Mouse (Mus musculus): ENCODE measurements around the gene Zmym4. TPM values are rescaled to one million over a fixed set of nuclear protein-coding genes. Genes with fewer than 3 reads are reported as not detected.
"Not testable (repeated sequence)": the region's sequence is repeated elsewhere in the genome, so short reads cannot be mapped to it uniquely, and the experiment has no call there.

The Zmym4 gene
- polyA plus RNA-seq, 1 experiment from 2014 or later = 9.4 TPM

DNA sequence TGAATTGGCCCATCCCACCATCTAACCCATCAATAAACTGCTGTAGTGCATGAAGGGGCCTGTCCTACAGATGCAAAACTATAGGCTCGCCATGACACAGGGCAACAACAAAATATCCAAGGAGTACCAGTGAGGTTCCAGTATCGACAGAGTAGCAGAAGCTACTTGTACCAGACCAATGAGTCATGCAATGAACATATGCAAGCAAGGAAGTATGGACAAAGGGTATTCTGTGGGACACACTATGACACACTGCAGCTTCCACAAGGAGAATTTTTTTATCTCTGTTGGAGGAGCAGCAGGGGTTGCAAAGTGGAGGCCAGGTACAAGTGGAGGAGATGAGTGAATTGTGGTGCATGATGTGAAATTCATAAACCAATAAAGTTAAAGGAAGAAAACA, 9.7 kb downstream of the Zmym4 start:
- no peaks in the 10 kb centered on the region for H3K9me3 ChIP-seq (replicated peaks; ENCODE audit: control insufficient read depth, low read length)
- H3K4me2 ChIP-seq (ENCODE audit: low read depth, low read length) = no peak overlapping the region
- no peak overlapping the region for H3K27ac ChIP-seq (ENCODE audit: low read length)
- no peak overlapping the region for H3K9ac ChIP-seq (ENCODE audit: low read length)
- H3K36me3 ChIP-seq (ENCODE audit: control insufficient read depth, insufficient read depth) = no peaks in the 10 kb centered on the region
- H3K4me3 ChIP-seq (ENCODE audit: low read length) = no peak overlapping the region
- H3K4me1 ChIP-seq (ENCODE audit: control insufficient read depth, insufficient read depth, low read length) = peaks cover 13% of the 10 kb centered on the region
- 75% methylated on average over 2 of the region's 2 CpGs for WGBS
- no peaks in the 10 kb centered on the region for H3K27me3 ChIP-seq (ENCODE audit: control insufficient read depth, insufficient read depth, low read length)
- ATAC-seq (replicated peaks; ENCODE audit: extremely low read depth, insufficient read depth, low FRiP score) = no peak

DNA sequence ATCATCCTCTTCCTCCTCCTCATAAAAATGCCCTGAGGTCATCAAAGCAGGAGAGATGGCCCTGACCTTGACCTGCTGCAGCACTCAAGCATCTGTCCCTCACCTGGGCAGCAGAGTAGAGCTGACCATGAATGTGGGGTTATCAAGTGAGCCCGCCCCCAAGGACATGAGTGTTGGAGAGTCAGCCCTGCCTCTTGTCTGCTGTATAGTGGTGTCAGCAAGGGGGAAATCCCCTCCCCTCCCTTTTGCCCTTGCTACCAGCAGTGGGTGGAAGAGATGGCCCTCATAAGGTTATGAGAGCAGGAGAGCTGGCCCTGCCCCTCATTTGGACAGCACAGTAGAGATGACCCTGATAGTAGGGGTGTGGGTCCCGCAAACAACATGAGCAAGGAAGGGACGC, 10.5 kb downstream of the Zmym4 start:
- Histone ChIP-seq H3K9ac (ENCODE audit: low read length) (no peak overlapping the region), H3K4me3 (ENCODE audit: low read length) (no peak overlapping the region), H3K4me2 (ENCODE audit: low read depth, low read length) (no peak overlapping the region), H3K4me1 (ENCODE audit: control insufficient read depth, insufficient read depth, low read length) (peaks cover 13% of the 10 kb centered on the region), H3K9me3 (replicated peaks; ENCODE audit: control insufficient read depth, low read length) (no peaks in the 10 kb centered on the region), H3K36me3 (ENCODE audit: control insufficient read depth, insufficient read depth) (no peaks in the 10 kb centered on the region), H3K27me3 (ENCODE audit: control insufficient read depth, insufficient read depth, low read length) (no peaks in the 10 kb centered on the region), H3K27ac (ENCODE audit: low read length) (no peak overlapping the region)
- 73% methylated on average over 3 of the region's 3 CpGs for WGBS
- ATAC-seq (replicated peaks; ENCODE audit: extremely low read depth, insufficient read depth, low FRiP score) = no peak

DNA sequence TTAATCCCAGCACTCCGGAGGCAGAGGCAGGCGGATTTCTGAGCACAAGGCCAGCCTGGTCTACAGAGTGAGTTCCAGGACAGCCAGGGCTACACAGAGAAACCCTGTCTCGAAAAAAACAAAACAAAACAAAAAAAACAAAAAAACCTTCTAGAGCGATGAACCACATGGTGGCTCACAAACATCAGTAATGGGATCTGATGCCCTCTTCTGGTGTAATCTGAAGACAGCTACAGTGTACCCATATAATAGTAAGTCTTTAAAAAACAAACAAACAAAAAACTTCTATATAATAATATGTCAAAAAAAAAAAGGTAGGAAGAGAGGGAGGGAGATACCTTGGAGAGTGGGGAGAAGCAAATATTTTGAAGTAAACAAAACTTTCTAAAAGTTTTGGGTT, 17.1 kb downstream of the Zmym4 start:
- not testable (repeated sequence) for H3K9me3 ChIP-seq (replicated peaks; ENCODE audit: control insufficient read depth, low read length); H3K27ac ChIP-seq (ENCODE audit: low read length); ATAC-seq (replicated peaks; ENCODE audit: extremely low read depth, insufficient read depth, low FRiP score); H3K4me1 ChIP-seq (ENCODE audit: control insufficient read depth, insufficient read depth, low read length); H3K36me3 ChIP-seq (ENCODE audit: control insufficient read depth, insufficient read depth); H3K4me3 ChIP-seq (ENCODE audit: low read length); H3K9ac ChIP-seq (ENCODE audit: low read length); H3K4me2 ChIP-seq (ENCODE audit: low read depth, low read length); H3K27me3 ChIP-seq (ENCODE audit: control insufficient read depth, insufficient read depth, low read length)
- WGBS = 83% methylated on average over 4 of the region's 4 CpGs

DNA sequence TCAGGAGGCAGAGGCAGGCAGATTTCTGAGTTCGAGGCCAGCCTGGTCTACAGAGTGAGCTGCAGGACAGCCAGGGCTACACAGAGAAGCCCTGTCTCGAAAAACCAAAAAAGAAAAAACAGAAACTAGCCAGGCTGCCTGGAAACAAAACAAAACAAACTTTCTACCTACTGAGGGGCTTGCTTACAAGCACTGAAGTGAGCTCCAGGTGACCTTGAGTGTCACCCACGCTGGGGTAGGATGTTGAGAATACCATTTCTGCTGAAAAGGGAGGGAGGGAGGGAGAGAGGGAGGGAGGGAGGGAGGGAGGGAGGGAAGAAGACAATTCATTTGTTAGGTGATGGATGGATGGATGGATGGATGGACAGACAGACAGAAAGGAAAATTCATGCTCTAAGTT, 24.5 kb downstream of the Zmym4 start:
- H3K4me2 ChIP-seq (ENCODE audit: low read depth, low read length) = no peak overlapping the region
- H3K4me3 ChIP-seq (ENCODE audit: low read length) = no peak overlapping the region
- H3K4me1 ChIP-seq (ENCODE audit: control insufficient read depth, insufficient read depth, low read length) = no peaks in the 10 kb centered on the region
- ATAC-seq (replicated peaks; ENCODE audit: extremely low read depth, insufficient read depth, low FRiP score) = no peak
- WGBS = 92% methylated on average over 3 of the region's 3 CpGs
- H3K9me3 ChIP-seq (replicated peaks; ENCODE audit: control insufficient read depth, low read length) = no peaks in the 10 kb centered on the region
- no peak overlapping the region for H3K9ac ChIP-seq (ENCODE audit: low read length)
- no peak overlapping the region for H3K27ac ChIP-seq (ENCODE audit: low read length)
- H3K27me3 ChIP-seq (ENCODE audit: control insufficient read depth, insufficient read depth, low read length) = no peaks in the 10 kb centered on the region
- peaks cover 12% of the 10 kb centered on the region; the same call in 1 of the 2 replicates for H3K36me3 ChIP-seq (ENCODE audit: control insufficient read depth, insufficient read depth)

DNA sequence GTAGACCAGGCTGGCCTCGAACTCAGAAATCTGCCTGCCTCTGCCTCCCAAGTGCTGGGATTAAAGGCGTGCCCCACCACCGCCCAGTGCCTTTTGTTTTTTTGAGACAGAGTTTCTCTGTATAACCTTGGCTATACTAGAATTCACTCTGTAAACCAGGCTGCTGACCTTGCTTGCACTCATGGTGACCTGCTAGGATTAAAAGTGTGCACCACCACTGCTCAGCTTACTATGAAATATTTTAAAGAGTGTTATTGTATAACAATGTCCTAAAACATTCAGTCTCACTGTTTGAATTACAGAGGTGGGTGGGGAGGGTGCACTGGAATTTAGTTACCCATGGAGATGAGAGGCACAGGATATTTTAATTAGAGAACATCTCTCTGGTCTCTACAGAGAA, 25.1 kb downstream of the Zmym4 start:
- H3K27me3 ChIP-seq (ENCODE audit: control insufficient read depth, insufficient read depth, low read length) = no peaks in the 10 kb centered on the region
- no peak overlapping the region for H3K4me3 ChIP-seq (ENCODE audit: low read length)
- H3K36me3 ChIP-seq (ENCODE audit: control insufficient read depth, insufficient read depth) = peaks cover 12% of the 10 kb centered on the region; the same call in 1 of the 2 replicates
- no peaks in the 10 kb centered on the region for H3K4me1 ChIP-seq (ENCODE audit: control insufficient read depth, insufficient read depth, low read length)
- H3K9ac ChIP-seq (ENCODE audit: low read length) = no peak overlapping the region
- no peaks in the 10 kb centered on the region for H3K9me3 ChIP-seq (replicated peaks; ENCODE audit: control insufficient read depth, low read length)
- no peak overlapping the region for H3K4me2 ChIP-seq (ENCODE audit: low read depth, low read length)
- no peak overlapping the region for H3K27ac ChIP-seq (ENCODE audit: low read length)
- no peak for ATAC-seq (replicated peaks; ENCODE audit: extremely low read depth, insufficient read depth, low FRiP score)
- WGBS = 100% methylated on average over 3 of the region's 3 CpGs

DNA sequence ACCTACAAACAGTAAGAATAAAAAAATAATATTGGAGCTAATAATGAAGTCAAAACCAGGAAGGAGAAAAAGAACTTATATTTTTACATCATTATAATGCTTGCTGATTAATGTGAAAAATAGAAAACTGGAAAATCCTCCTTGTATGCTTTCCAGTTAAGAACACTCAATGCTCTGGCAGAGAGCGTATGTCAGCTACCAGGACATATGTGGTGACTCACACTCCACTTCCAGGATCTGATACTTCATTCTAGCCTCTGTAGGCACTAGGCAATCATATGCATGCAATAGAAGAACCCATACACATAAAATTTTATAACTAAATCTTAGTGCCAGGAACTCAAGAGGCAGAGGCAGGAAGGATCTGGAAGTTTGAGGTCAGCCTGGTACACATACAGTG, 40.2 kb downstream of the Zmym4 start:
- WGBS = 76% methylated on average over 1 of the region's 1 CpGs
- H3K4me2 ChIP-seq (ENCODE audit: low read depth, low read length) = no peak overlapping the region
- no peaks in the 10 kb centered on the region for H3K27me3 ChIP-seq (ENCODE audit: control insufficient read depth, insufficient read depth, low read length)
- H3K9me3 ChIP-seq (replicated peaks; ENCODE audit: control insufficient read depth, low read length) = no peaks in the 10 kb centered on the region
- no peak overlapping the region for H3K9ac ChIP-seq (ENCODE audit: low read length)
- no peak overlapping the region for H3K4me3 ChIP-seq (ENCODE audit: low read length)
- no peak overlapping the region for H3K27ac ChIP-seq (ENCODE audit: low read length)
- peaks cover 5% of the 10 kb centered on the region for H3K36me3 ChIP-seq (ENCODE audit: control insufficient read depth, insufficient read depth)
- ATAC-seq (replicated peaks; ENCODE audit: extremely low read depth, insufficient read depth, low FRiP score) = no peak
- no peaks in the 10 kb centered on the region for H3K4me1 ChIP-seq (ENCODE audit: control insufficient read depth, insufficient read depth, low read length)

DNA sequence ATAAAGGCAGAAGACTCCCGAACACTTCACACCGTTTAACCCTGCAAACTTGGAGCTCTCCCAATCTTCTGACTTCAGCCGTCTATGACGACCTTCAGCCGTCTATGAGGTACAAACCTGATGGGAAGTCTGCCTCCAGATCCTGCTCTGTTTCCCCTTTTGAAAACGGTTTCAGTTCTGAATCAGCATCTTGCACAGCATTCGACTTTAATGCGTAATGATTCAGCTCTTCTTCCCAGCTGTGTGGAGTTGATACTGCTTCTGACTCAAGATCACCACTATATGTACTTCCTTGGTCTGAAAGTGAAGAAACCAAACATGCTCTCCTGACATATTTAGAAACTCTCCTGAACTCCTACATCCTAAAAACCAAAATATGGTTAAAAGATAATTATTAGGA, 78.1 kb downstream of the Zmym4 start:
- Histone ChIP-seq H3K4me3 (ENCODE audit: low read length) (no peak overlapping the region), H3K9ac (ENCODE audit: low read length) (no peak overlapping the region), H3K9me3 (replicated peaks; ENCODE audit: control insufficient read depth, low read length) (no peaks in the 10 kb centered on the region), H3K4me1 (ENCODE audit: control insufficient read depth, insufficient read depth, low read length) (no peaks in the 10 kb centered on the region), H3K27me3 (ENCODE audit: control insufficient read depth, insufficient read depth, low read length) (no peaks in the 10 kb centered on the region), H3K27ac (ENCODE audit: low read length) (no peak overlapping the region), H3K36me3 (ENCODE audit: control insufficient read depth, insufficient read depth) (peaks cover 38% of the 10 kb centered on the region), H3K4me2 (ENCODE audit: low read depth, low read length) (no peak overlapping the region)
- no peak for ATAC-seq (replicated peaks; ENCODE audit: extremely low read depth, insufficient read depth, low FRiP score)
- WGBS = 80% methylated on average over 8 of the region's 8 CpGs

DNA sequence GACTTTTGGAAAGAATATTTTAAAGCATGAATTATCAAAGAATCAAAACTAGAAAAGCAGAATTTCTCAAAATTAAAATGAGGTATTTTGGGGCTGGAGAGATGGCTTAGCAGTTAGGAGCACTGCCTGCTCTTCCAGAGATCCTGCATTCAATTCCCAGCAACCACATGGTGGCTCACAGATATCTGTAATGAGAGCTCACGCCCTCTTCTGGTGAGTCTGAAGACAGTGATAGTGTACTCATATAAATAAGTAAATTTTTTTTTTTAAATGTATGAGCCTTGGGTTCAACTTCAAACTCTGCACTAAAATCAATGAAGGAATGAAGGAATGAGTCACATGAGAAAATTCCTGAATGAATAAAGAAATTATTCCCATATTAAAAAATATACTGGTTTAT, 82.0 kb downstream of the Zmym4 start:
- Histone ChIP-seq H3K4me2 (ENCODE audit: low read depth, low read length) (no peak overlapping the region), H3K9ac (ENCODE audit: low read length) (no peak overlapping the region), H3K4me1 (ENCODE audit: control insufficient read depth, insufficient read depth, low read length) (no peaks in the 10 kb centered on the region), H3K9me3 (replicated peaks; ENCODE audit: control insufficient read depth, low read length) (no peaks in the 10 kb centered on the region), H3K4me3 (ENCODE audit: low read length) (no peak overlapping the region), H3K36me3 (ENCODE audit: control insufficient read depth, insufficient read depth) (peaks cover 32% of the 10 kb centered on the region), H3K27me3 (ENCODE audit: control insufficient read depth, insufficient read depth, low read length) (no peaks in the 10 kb centered on the region), H3K27ac (ENCODE audit: low read length) (no peak overlapping the region)
- ATAC-seq (replicated peaks; ENCODE audit: extremely low read depth, insufficient read depth, low FRiP score) = no peak
- 61% methylated on average over 1 of the region's 1 CpGs for whole genome bisulfite sequencing

DNA sequence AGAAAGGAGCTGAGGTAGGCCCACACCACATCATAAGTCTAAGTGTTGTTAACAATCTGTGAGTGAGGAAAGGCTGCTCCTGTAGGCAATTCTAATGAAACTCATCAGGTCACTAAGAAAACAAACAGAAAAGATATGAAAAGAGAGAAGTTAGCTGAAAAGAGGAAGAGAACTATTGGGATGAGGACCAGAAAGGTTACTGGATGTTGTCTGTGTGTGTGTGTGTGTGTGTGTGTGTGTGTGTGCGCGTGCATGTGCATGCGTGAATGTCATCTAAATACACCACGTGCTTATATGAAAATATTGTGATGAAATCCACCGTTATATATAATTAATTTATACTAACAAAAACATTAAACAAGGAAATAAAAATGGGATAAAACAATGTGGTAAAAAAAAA, 84.3 kb downstream of the Zmym4 start:
- H3K36me3 ChIP-seq (ENCODE audit: control insufficient read depth, insufficient read depth) = peaks cover 25% of the 10 kb centered on the region

More for the DNA sequence above, 84.3 kb downstream of the Zmym4 start:
- no peaks in the 10 kb centered on the region for H3K9me3 ChIP-seq (replicated peaks; ENCODE audit: control insufficient read depth, low read length)
- no peak overlapping the region for H3K4me3 ChIP-seq (ENCODE audit: low read length)
- H3K27ac ChIP-seq (ENCODE audit: low read length) = no peak overlapping the region
- 95% methylated on average over 5 of the region's 5 CpGs for WGBS
- no peak overlapping the region for H3K9ac ChIP-seq (ENCODE audit: low read length)
- H3K4me1 ChIP-seq (ENCODE audit: control insufficient read depth, insufficient read depth, low read length) = no peaks in the 10 kb centered on the region
- no peak overlapping the region for H3K4me2 ChIP-seq (ENCODE audit: low read depth, low read length)
- no peaks in the 10 kb centered on the region for H3K27me3 ChIP-seq (ENCODE audit: control insufficient read depth, insufficient read depth, low read length)
- ATAC-seq (replicated peaks; ENCODE audit: extremely low read depth, insufficient read depth, low FRiP score) = no peak
